ENCODE assay signal across 9 mouse cellular contexts in genomic region chr4:46450020-46450518, GRCm38 (mm10). TPM values are rescaled to one million over a fixed set of nuclear protein-coding genes. Genes with fewer than 3 reads are reported as not detected.
DNase-seq lines count a peak whose midpoint lies in the region; ATAC-seq and TF ChIP-seq lines count a peak whose summit lies in the region.
"Had no signal": no experiment of that assay in that cellular context is flagged by ENCODE, and none has a peak within 500 bp of the region (broad histone marks: within the 10 kb centered on the region; RNA-seq: fewer than 3 reads in every experiment).

No protein-coding gene starts in this region.

- H3K4me2 ChIP-seq in heart, embryonic 15.5 days: peak overlapping the region; percentile 96
- H3K4me2 ChIP-seq in forebrain, embryonic 16.5 days (ENCODE audit: low read length): peak overlapping the region; percentile 89
- peak overlapping the region; percentile 75 for H3K4me2 ChIP-seq in liver, postnatal 0 days (ENCODE audit: low read depth, low read length)

- no peak for DNase-seq in heart, adult 18-20 months
- DNase-seq in ES-E14 (ENCODE audit: low read depth, low spot score): no peak
- no peak for DNase-seq in liver, postnatal 0 days
- DNase-seq in gastrocnemius, adult 18-20 months (ENCODE audit: low spot score): no peak
- DNase-seq in right cerebral cortex, postnatal 36 days (ENCODE audit: low spot score in 2 of 2): no peak

- no peak for TF ChIP-seq EP300 in liver, postnatal 0 days (IDR thresholded peaks at IDR 0.05; ENCODE audit: low read depth)

- no peaks in the 10 kb centered on the region for H3K9me3 ChIP-seq in heart, embryonic 15.5 days (replicated peaks)
- no peaks in the 10 kb centered on the region for H3K9me3 ChIP-seq in ES-E14 (ENCODE audit: control insufficient read depth, insufficient read depth, low read depth, low read length)
- H3K9me3 ChIP-seq in forebrain, embryonic 16.5 days (ENCODE audit: control insufficient read depth, low read length): no peaks in the 10 kb centered on the region
- no peaks in the 10 kb centered on the region for H3K9me3 ChIP-seq in liver, postnatal 0 days (ENCODE audit: low read length)

- TF ChIP-seq CTCF in liver, postnatal 0 days (IDR thresholded peaks at IDR 0.05; ENCODE audit: low read depth): no peak

- 32% methylated on average over 7 of the region's 7 CpGs for WGBS in heart, embryonic 15.5 days
- 35% methylated on average over 7 of the region's 7 CpGs for WGBS in forebrain, embryonic 16.5 days
- WGBS in liver, postnatal 0 days (ENCODE audit: insufficient replicate concordance): 33% methylated on average over 7 of the region's 7 CpGs

- no peaks in the 10 kb centered on the region for H3K27me3 ChIP-seq in heart, embryonic 15.5 days
- H3K27me3 ChIP-seq in forebrain, embryonic 16.5 days (replicated peaks; ENCODE audit: control insufficient read depth, insufficient read depth, low read length): no peaks in the 10 kb centered on the region
- H3K27me3 ChIP-seq in liver, postnatal 0 days (ENCODE audit: insufficient read depth, low read length): no peaks in the 10 kb centered on the region
- H3K27me3 ChIP-seq: Patski had no signal

- H3K27ac ChIP-seq in heart, embryonic 15.5 days: peak overlapping the region; percentile 99
- H3K27ac ChIP-seq in ES-E14 (ENCODE audit: insufficient read depth, low read depth, low read length, poor library complexity, severe bottlenecking): peak overlapping the region; percentile 96
- peak overlapping the region; percentile 98 for H3K27ac ChIP-seq in forebrain, embryonic 16.5 days (ENCODE audit: low read length)
- peak overlapping the region; percentile 94 for H3K27ac ChIP-seq in liver, postnatal 0 days (ENCODE audit: low read depth)

- H3K36me3 ChIP-seq in heart, embryonic 15.5 days: no peaks in the 10 kb centered on the region
- peaks cover 4% of the 10 kb centered on the region; the same call in 1 of the 2 replicates for H3K36me3 ChIP-seq in ES-E14 (ENCODE audit: control insufficient read depth, insufficient read depth, low read length, poor library complexity, severe bottlenecking)
- H3K36me3 ChIP-seq in forebrain, embryonic 16.5 days (ENCODE audit: control insufficient read depth, insufficient read depth): no peaks in the 10 kb centered on the region
- H3K36me3 ChIP-seq in liver, postnatal 0 days (replicated peaks; ENCODE audit: insufficient read depth, low read length): 0 out of 2 replicates have a peak, but pooled peaks cover 2% of the 10 kb centered on the region

- in situ Hi-C loops in ES-E14 (cut with MboI; ENCODE audit: low sequenced_read_pairs in 2 of 2, unreplicated experiment in 2 of 2): no loop called here

- peaks cover 42% of the 10 kb centered on the region for H3K4me1 ChIP-seq in heart, embryonic 15.5 days (replicated peaks)
- H3K4me1 ChIP-seq in ES-E14 (ENCODE audit: control insufficient read depth in 2 of 2, insufficient read depth in 2 of 2, low read length in 2 of 2, poor library complexity in 1 of 2): peaks cover 6 to 12% of the 10 kb centered on the region in 2 experiments; a peak in 3 of 4 replicates
- peaks cover 30% of the 10 kb centered on the region for H3K4me1 ChIP-seq in forebrain, embryonic 16.5 days (replicated peaks; ENCODE audit: control insufficient read depth, insufficient read depth, low read length)
- peaks cover 48% of the 10 kb centered on the region for H3K4me1 ChIP-seq in liver, postnatal 0 days (ENCODE audit: insufficient read depth)

- H3K9ac ChIP-seq in heart, embryonic 15.5 days: peak overlapping the region; percentile 97
- peak overlapping the region; percentile 98 for H3K9ac ChIP-seq in ES-E14 (ENCODE audit: insufficient read depth, low read depth, low read length, poor library complexity, severe bottlenecking)
- peak overlapping the region; percentile 97 for H3K9ac ChIP-seq in forebrain, embryonic 16.5 days (replicated peaks; ENCODE audit: low read depth, low read length)
- H3K9ac ChIP-seq in liver, postnatal 0 days (replicated peaks): peak overlapping the region; percentile 88

- no peak for ATAC-seq in heart, embryonic 15.5 days (replicated peaks; ENCODE audit: insufficient number of reproducible peaks, insufficient read depth, low FRiP score, low read depth)
- ATAC-seq in forebrain, embryonic 16.5 days: no peak
- no peak for ATAC-seq in liver, postnatal 0 days
- ATAC-seq in megakaryocyte progenitor cell, adult 5-6 weeks (replicated peaks; ENCODE audit: poor library complexity): no peak

- peak overlapping the region; percentile 87 for H3K4me3 ChIP-seq in heart, embryonic 15.5 days
- peak overlapping the region; percentile 64 to 95 for H3K4me3 ChIP-seq in ES-E14 (ENCODE audit: insufficient read depth in 1 of 2, low read depth in 1 of 2, low read length in 2 of 2, poor library complexity in 1 of 2, severe bottlenecking in 1 of 2)
- H3K4me3 ChIP-seq in forebrain, embryonic 16.5 days (replicated peaks; ENCODE audit: low read length): peak overlapping the region; percentile 94
- H3K4me3 ChIP-seq in liver, postnatal 0 days (ENCODE audit: low read depth, low read length): peak overlapping the region; percentile 70

TF ChIP-seq in ES-E14, 5 proteins besides CTCF, POLR2A, EP300 and RAD21:
- TF ChIP-seq CHD2 (IDR thresholded peaks at IDR 0.05; ENCODE audit: low read depth, low read length): no peak

RNA-seq across cellular contexts. Expression of gene Anp32b, which starts 0.6 kb away (rescaled TPM):
- 140 and 162 TPM in 2 replicates for polyA plus RNA-seq in heart, embryonic 15.5 days (2015; fragmentation: Nextera tagmentation; extraction: Ambion mirVana)
- 10 to 100 TPM; 55.2 to 56.6 TPM for total RNA-seq in heart, adult 18-20 months (2021)
- 43.5 and 49.5 TPM in 2 replicates for total RNA-seq in ES-E14 (2012; rRNA removed)
- 105 and 114 TPM in 2 replicates for polyA plus RNA-seq in forebrain, embryonic 16.5 days (2015; fragmentation: Nextera tagmentation; extraction: Ambion mirVana)
- 184 and 188 TPM in 2 replicates for polyA plus RNA-seq in liver, postnatal 0 days (2015; fragmentation: Nextera tagmentation; extraction: Ambion mirVana)
- total RNA-seq in megakaryocyte progenitor cell, adult 5-6 weeks (2015): 743 and 817 TPM in 2 replicates
- total RNA-seq in megakaryocyte progenitor cell, adult 5-6 weeks (2017): 148 and 191 TPM in 2 replicates
- total RNA-seq in gastrocnemius, adult 18-20 months (2021): 10 to 100 TPM; 63.2 to 66.2 TPM

RNA-seq across cellular contexts. Expression of gene Hemgn, which starts 36.8 kb away (rescaled TPM):
- polyA plus RNA-seq in heart, embryonic 15.5 days (2015; fragmentation: Nextera tagmentation; extraction: Ambion mirVana): 1.1 and 3.5 TPM in 2 replicates
- under 1 TPM; 0.15 TPM for total RNA-seq in heart, adult 18-20 months (2021)
- not detected in 2 replicates for total RNA-seq in ES-E14 (2012; rRNA removed)
- polyA plus RNA-seq in forebrain, embryonic 16.5 days (2015; fragmentation: Nextera tagmentation; extraction: Ambion mirVana): 0.09 and 0.10 TPM in 2 replicates
- 117 and 135 TPM in 2 replicates for polyA plus RNA-seq in liver, postnatal 0 days (2015; fragmentation: Nextera tagmentation; extraction: Ambion mirVana)
- total RNA-seq in megakaryocyte progenitor cell, adult 5-6 weeks (2015): 11.7 and 25.5 TPM in 2 replicates
- 9.6 and 20.6 TPM in 2 replicates for total RNA-seq in megakaryocyte progenitor cell, adult 5-6 weeks (2017)
- total RNA-seq in gastrocnemius, adult 18-20 months (2021): not detected
- polyA plus RNA-seq: Patski had no signal

RNA-seq across cellular contexts. Expression of gene Nans, which starts 39.0 kb away (rescaled TPM):
- polyA plus RNA-seq in heart, embryonic 15.5 days (2015; fragmentation: Nextera tagmentation; extraction: Ambion mirVana): 48.0 and 63.1 TPM in 2 replicates
- total RNA-seq in heart, adult 18-20 months (2021): 10 to 100 TPM; 14.9 to 19.2 TPM
- total RNA-seq in ES-E14 (2012; rRNA removed): 56.4 and 75.4 TPM in 2 replicates
- polyA plus RNA-seq in forebrain, embryonic 16.5 days (2015; fragmentation: Nextera tagmentation; extraction: Ambion mirVana): 81.1 and 85.5 TPM in 2 replicates
- polyA plus RNA-seq in liver, postnatal 0 days (2015; fragmentation: Nextera tagmentation; extraction: Ambion mirVana): 23.8 and 25.0 TPM in 2 replicates
- 71.5 and 73.9 TPM in 2 replicates for total RNA-seq in megakaryocyte progenitor cell, adult 5-6 weeks (2015)
- total RNA-seq in megakaryocyte progenitor cell, adult 5-6 weeks (2017): 83.3 and 84.5 TPM in 2 replicates
- 10 to 100 TPM; 17.6 to 19.9 TPM for total RNA-seq in gastrocnemius, adult 18-20 months (2021)

Comparison
In these comparisons a context has a peak if more than half of its experiments do, and no peak if none do; other contexts are left out.
1. RNA of gene Hemgn, which starts 36.8 kb away (total RNA-seq): 9.6 to 25.5 TPM in megakaryocyte progenitor cell, adult 5-6 weeks; 0.15 TPM in heart, adult 18-20 months, not detected in ES-E14 and not detected in gastrocnemius, adult 18-20 months; every median in the first group is over 4 times any median in the second.
2. Peak in every context shown above with its lines, with median percentiles within 50 percentile points of each other: H3K27ac ChIP-seq, H3K4me2 ChIP-seq, H3K4me3 ChIP-seq and H3K9ac ChIP-seq.